Mouse (Mus musculus) heart, adult 2 months (tissue): ENCODE results near the gene Papss2. TPM values are rescaled to one million over a fixed set of nuclear protein-coding genes. Genes with fewer than 3 reads are reported as not detected.

Source experiments
- DNase-seq, 2 experiments: peaks; one replicate each; pipeline ENCODE4 v3.0.0; 2021
- H3K27ac ChIP-seq: fragments of 200-600 bp; 2 replicates; pipeline ENCODE4 v1.8.1; 2022
- H3K27me3 ChIP-seq: fragments of 200-500 bp; 2 replicates; pipeline ENCODE4 v1.6.1; 2012; ENCODE audit warnings: mild to moderate bottlenecking, low read length, inconsistent platforms, mixed read lengths; ENCODE audit not compliant: control insufficient read depth, insufficient read depth
- H3K36me3 ChIP-seq: fragments of 200-500 bp; 2 replicates; pipeline ENCODE4 v1.6.1; 2012; ENCODE audit warnings: low read length, inconsistent platforms; ENCODE audit not compliant: control insufficient read depth, insufficient read depth
- H3K4me1 ChIP-seq: fragments of 200-500 bp; 2 replicates; pipeline ENCODE4 v1.6.1; 2011; ENCODE audit warnings: low read length; ENCODE audit not compliant: control insufficient read depth, insufficient read depth
- H3K4me3 ChIP-seq: fragments of 200-600 bp; 2 replicates; pipeline ENCODE4 v1.8.1; 2022
- H3K79me2 ChIP-seq: fragments of 200-500 bp; replicated peaks from 2 replicates; pipeline ENCODE4 v1.6.1; 2012; ENCODE audit warnings: mild to moderate bottlenecking, inconsistent platforms, low read length, moderate library complexity, mixed read lengths; ENCODE audit not compliant: control insufficient read depth, insufficient read depth
- H3K9ac ChIP-seq: fragments of 200-500 bp; 2 replicates; pipeline ENCODE4 v1.6.1; 2012; ENCODE audit warnings: low read depth, mild to moderate bottlenecking, control low read depth, inconsistent platforms, low read length, mixed read lengths
- CTCF ChIP-seq: fragments of 200-600 bp; IDR thresholded peaks from 2 replicates; pipeline ENCODE4 v1.8.1; 2022; ENCODE audit warnings: antibody characterized with exemption, mild to moderate bottlenecking, moderate library complexity
- EP300 ChIP-seq: fragments of 200-500 bp; IDR thresholded peaks from 2 replicates; pipeline ENCODE4 v1.6.1; 2011; ENCODE audit warnings: low read depth, low read length, control low read depth; ENCODE audit not compliant: insufficient read depth
- POLR2A ChIP-seq: fragments of 200-500 bp; IDR thresholded peaks from 2 replicates; pipeline ENCODE4 v1.6.1; 2011; ENCODE audit warnings: mild to moderate bottlenecking, low read depth, low read length, control low read depth; ENCODE audit not compliant: insufficient read depth
- WGBS: fragments of 180-500 bp; shearing (Covaris S2); methylation state at CpG from one replicate; pipeline ENCODE4 v1.1.7; 2018; 5-methylcytosine and 5-hydroxymethylcytosine counted together
- intact Hi-C: fragments of 180-260 bp; cut with DNase I; formaldehyde crosslinking; loops from one replicate; pipeline ENCODE4 v1.15.1; 2025
- polyA plus RNA-seq: library from polyadenylated mRNA; depleted of rRNA; stranded (reverse); fragments of >200 nt; gene quantifications from 2 replicates; pipeline ENCODE4 v1.2.3, GENCODE M21; 2012
- total RNA-seq, 2 experiments: library from RNA; stranded (reverse); gene quantifications; 2 replicates each; pipeline ENCODE4 v1.2.3; 2021

The Papss2 gene
- total and polyA plus RNA-seq, 3 experiments, result 6.2 to 14.0 (median 12.2) TPM

- no peaks in the 10 kb centered on the region; the same call in 1 of the 2 replicates for H3K4me1 ChIP-seq
- H3K9ac ChIP-seq, result no peak overlapping the region
- H3K79me2 ChIP-seq, result 0 out of 2 replicates have a peak, but pooled peaks cover 1% of the 10 kb centered on the region
- H3K27me3 ChIP-seq, result no peaks in the 10 kb centered on the region
- TF ChIP-seq POLR2A, result no peak
- no peak for TF ChIP-seq CTCF
- no peak for TF ChIP-seq EP300
- WGBS, result 89% methylated on average over 15 of the region's 15 CpGs
- no peak overlapping the region for H3K4me3 ChIP-seq
- no peak for DNase-seq
- H3K27ac ChIP-seq, result no peak overlapping the region
- 0 out of 2 replicates have a peak, but pooled peaks cover 3% of the 10 kb centered on the region for H3K36me3 ChIP-seq
- intact Hi-C loops, result no loop called here
These were observed 25.4 kb downstream of the Papss2 start for GRCm38 (mm10) chr19:32620859-32621445.

DNA sequence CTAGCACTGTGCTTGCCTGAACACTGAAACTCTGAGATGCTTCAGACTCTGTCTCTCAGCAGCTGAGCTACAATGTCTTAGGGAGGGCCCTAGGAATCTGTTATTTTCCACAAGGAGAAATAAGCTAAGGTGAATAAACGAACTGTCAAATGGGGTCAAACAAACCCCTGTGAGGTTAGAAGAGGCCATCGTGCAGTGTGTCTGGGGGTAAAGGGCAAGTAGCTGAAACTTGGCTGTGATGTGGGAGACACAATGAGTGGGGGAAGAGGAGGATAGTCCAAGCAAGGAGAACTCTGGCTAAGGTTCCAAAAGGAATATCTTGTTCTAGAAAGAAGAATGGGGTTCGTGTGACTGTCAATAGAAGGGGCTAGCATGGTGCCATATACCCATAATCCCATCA, 26.6 kb downstream of the Papss2 start:
- WGBS, result 77% methylated on average over 3 of the region's 3 CpGs
- DNase-seq, result no peak
- Histone ChIP-seq H3K9ac (no peak overlapping the region), H3K4me1 (peaks cover 2% of the 10 kb centered on the region), H3K4me3 (no peak overlapping the region), H3K27ac (no peak overlapping the region), H3K36me3 (0 out of 2 replicates have a peak, but pooled peaks cover 3% of the 10 kb centered on the region), H3K27me3 (no peaks in the 10 kb centered on the region), H3K79me2 (no peaks in the 10 kb centered on the region)
- TF ChIP-seq POLR2A (no peak), CTCF (no peak), EP300 (no peak)
- intact Hi-C loops, result no loop called here

- no peak for DNase-seq
- H3K79me2 ChIP-seq, result no peaks in the 10 kb centered on the region
- H3K9ac ChIP-seq, result no peak overlapping the region
- H3K27me3 ChIP-seq, result no peaks in the 10 kb centered on the region
- peaks cover 2% of the 10 kb centered on the region for H3K4me1 ChIP-seq
- 53% methylated on average over 13 of the region's 13 CpGs for WGBS
- intact Hi-C loops, result no loop called here
- no peak overlapping the region for H3K4me3 ChIP-seq
- no peaks in the 10 kb centered on the region for H3K36me3 ChIP-seq
- no peak for TF ChIP-seq CTCF
- no peak for TF ChIP-seq EP300
- TF ChIP-seq POLR2A, result no peak
- H3K27ac ChIP-seq, result no peak overlapping the region
These were observed 31.3 kb downstream of the Papss2 start for GRCm38 (mm10) chr19:32626768-32627331.

DNA sequence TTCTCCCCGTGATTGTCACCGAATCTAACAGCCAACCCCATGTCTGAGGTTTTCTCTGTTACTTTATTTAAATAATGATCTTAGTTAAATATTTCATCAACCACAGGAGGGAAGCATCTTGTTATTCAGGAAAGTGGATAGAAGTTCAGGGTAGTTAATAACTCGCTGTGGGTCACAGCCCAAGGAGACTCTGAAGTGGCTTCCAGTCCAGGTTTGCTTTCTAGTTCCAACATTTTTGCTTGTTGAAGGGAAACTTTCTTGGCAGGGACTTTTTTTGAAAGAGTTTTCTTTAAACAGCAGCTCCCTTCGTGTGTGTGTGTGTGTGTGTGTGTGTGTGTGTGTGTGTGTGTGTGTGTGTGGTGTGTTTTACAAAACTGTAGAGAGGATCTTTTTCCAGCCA, 32.0 kb downstream of the Papss2 start:
- Histone ChIP-seq H3K27me3 (no peaks in the 10 kb centered on the region), H3K27ac (no peak overlapping the region), H3K9ac (no peak overlapping the region), H3K4me3 (no peak overlapping the region), H3K36me3 (no peaks in the 10 kb centered on the region), H3K79me2 (no peaks in the 10 kb centered on the region), H3K4me1 (peaks cover 2% of the 10 kb centered on the region)
- 74% methylated on average over 4 of the region's 4 CpGs for WGBS
- intact Hi-C loops, result no loop called here
- no peak for DNase-seq
- TF ChIP-seq EP300 (no peak), POLR2A (no peak), CTCF (no peak)

DNA sequence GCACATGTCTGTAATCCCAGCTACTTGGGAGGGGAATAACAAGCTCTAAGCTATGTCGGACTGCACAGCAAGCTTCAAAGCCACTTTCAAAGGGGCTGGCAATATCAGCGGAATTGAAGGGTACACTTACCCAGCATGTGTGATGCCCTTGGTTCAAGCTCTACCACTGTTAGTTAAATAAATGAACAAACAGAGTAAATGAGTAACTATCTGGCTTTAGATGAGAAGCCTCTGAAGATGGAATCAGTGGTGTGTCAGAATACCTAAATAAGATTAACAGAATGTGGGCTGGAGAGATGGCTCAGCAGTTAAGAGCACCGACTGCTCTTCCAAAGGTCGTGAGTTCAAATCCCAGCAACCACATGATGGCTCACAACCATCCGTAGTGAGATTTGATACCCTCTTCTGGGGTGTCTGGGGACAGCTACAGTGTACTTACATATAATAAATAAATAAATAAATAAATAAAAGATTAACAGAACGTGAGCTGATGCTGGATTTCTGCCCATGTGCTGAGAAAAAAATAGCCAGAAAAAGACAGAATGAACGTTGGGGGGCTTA, 33.1 kb downstream of the Papss2 start:
- intact Hi-C loops, result no loop called here
- no peaks in the 10 kb centered on the region for H3K27me3 ChIP-seq
- H3K27ac ChIP-seq, result no peak overlapping the region
- H3K9ac ChIP-seq, result no peak overlapping the region
- no peak for DNase-seq
- no peaks in the 10 kb centered on the region for H3K36me3 ChIP-seq
- H3K79me2 ChIP-seq, result no peaks in the 10 kb centered on the region
- H3K4me3 ChIP-seq, result no peak overlapping the region
- H3K4me1 ChIP-seq, result peaks cover 2% of the 10 kb centered on the region
- TF ChIP-seq POLR2A (no peak), CTCF (no peak), EP300 (no peak)
- WGBS, result 86% methylated on average over 7 of the region's 7 CpGs

DNA sequence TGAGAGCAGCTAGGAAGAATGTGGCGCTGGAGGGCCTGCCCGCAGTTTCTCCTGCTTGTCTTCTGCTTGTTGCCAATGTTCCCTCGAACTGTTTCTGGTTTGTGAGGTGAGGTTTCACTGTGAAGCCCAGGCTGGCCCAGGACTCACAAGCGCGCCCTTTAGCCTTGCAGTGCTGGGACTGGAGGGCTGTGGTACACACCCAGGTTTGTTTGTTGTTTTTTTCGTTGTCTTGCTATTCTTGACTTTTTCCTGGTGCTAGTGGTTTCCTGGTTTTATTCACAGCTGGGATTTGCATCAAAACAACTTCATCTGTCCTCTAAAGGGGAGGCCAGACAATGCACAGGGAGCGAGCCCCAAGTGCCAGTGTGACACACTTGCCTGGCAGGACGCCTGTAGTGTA, 39.3 kb downstream of the Papss2 start:
- Histone ChIP-seq H3K27ac (peak overlapping the region; percentile 79), H3K9ac (no peak overlapping the region), H3K36me3 (peaks cover 4% of the 10 kb centered on the region; the same call in 1 of the 2 replicates), H3K79me2 (no peaks in the 10 kb centered on the region), H3K27me3 (no peaks in the 10 kb centered on the region), H3K4me3 (no peak overlapping the region), H3K4me1 (peaks cover 8% of the 10 kb centered on the region)
- DNase-seq, result peak; percentile 28 to 34
- TF ChIP-seq CTCF (no peak), EP300 (peak; percentile 62; the same call in 1 of the 2 replicates), POLR2A (peak; percentile 43)
- intact Hi-C loops, result loop anchor here (2.0 kb wide), 1 partner anchor 40 kb away; the partner anchor contains the start of gene Papss2
- WGBS, result 47% methylated on average over 8 of the region's 8 CpGs
